Mouse (Mus musculus) telencephalon, adult 2 months (tissue): ENCODE data around the gene Neu1.
A peak's percentile ranks its signal among the peaks of the same experiment; 100 is the strongest.
"Not testable (repeated sequence)": the region's sequence is repeated elsewhere in the genome, so short reads cannot be mapped to it uniquely, and the experiment has no call there.

Source experiments
- DNase-seq: peaks from one replicate; pipeline ENCODE4 v3.0.0-alpha.2; 2011; ENCODE audit warnings: low read depth, low spot score

The Neu1 gene

GRCm38 (mm10) chr17:34931061-34931734 lies at the start of gene Neu1:
Gene Neu1 (plus strand): TSS chr17:34931253.
- DNase-seq, result peak; percentile 97

GRCm38 (mm10) chr17:34881683-34882310 lies 49.3 kb upstream of the Neu1 start, which contains the start of gene Gm20547:
Gene Gm20547 (minus strand): TSS chr17:34882042.
- DNase-seq, result no peak

- no peak for DNase-seq
Measured at GRCm38 (mm10) chr17:34883332-34883731, 47.7 kb upstream of the Neu1 start.

- DNase-seq, result no peak
Measured at GRCm38 (mm10) chr17:34884704-34885103, 46.3 kb upstream of the Neu1 start.

GRCm38 (mm10) chr17:34885615-34886014 lies 45.4 kb upstream of the Neu1 start:
- DNase-seq, result no peak

- no peak for DNase-seq
Measured at GRCm38 (mm10) chr17:34887942-34888341, 43.1 kb upstream of the Neu1 start.

- DNase-seq, result no peak
Measured at GRCm38 (mm10) chr17:34890074-34890743, 40.8 kb upstream of the Neu1 start.

- DNase-seq, result no peak
Measured at GRCm38 (mm10) chr17:34891377-34891776, 39.7 kb upstream of the Neu1 start.

GRCm38 (mm10) chr17:34893072-34893824 lies 37.8 kb upstream of the Neu1 start:
- DNase-seq, result no peak

- DNase-seq, result peak; percentile 93
Measured at GRCm38 (mm10) chr17:34894074-34894597, 36.9 kb upstream of the Neu1 start.

- DNase-seq, result no peak
Measured at GRCm38 (mm10) chr17:34894801-34895530, 36.1 kb upstream of the Neu1 start.

- no peak for DNase-seq
Measured at GRCm38 (mm10) chr17:34895724-34896123, 35.3 kb upstream of the Neu1 start.

- DNase-seq, result no peak
Measured at GRCm38 (mm10) chr17:34896366-34896765, 34.7 kb upstream of the Neu1 start.

- peak; percentile 81 for DNase-seq
Measured at GRCm38 (mm10) chr17:34897373-34898159, 33.5 kb upstream of the Neu1 start.

- DNase-seq, result peak; percentile 48
Measured at GRCm38 (mm10) chr17:34898160-34898586, 32.9 kb upstream of the Neu1 start, which contains the start of the genes C2 and Ehmt2. Gene C2 (minus strand): TSS chr17:34898265. Gene Ehmt2 (plus strand): TSS chr17:34898469.

- DNase-seq, result no peak
Measured at GRCm38 (mm10) chr17:34898706-34899052, 32.4 kb upstream of the Neu1 start.

- no peak for DNase-seq
Measured at GRCm38 (mm10) chr17:34899053-34899889, 31.8 kb upstream of the Neu1 start.

GRCm38 (mm10) chr17:34899890-34900243 lies 31.2 kb upstream of the Neu1 start:
- DNase-seq, result no peak

- DNase-seq, result not testable (repeated sequence)
Measured at GRCm38 (mm10) chr17:34900826-34901225, 30.2 kb upstream of the Neu1 start.
